ENCODE assay signal across 13 mouse cellular contexts in the genomic region with DNA sequence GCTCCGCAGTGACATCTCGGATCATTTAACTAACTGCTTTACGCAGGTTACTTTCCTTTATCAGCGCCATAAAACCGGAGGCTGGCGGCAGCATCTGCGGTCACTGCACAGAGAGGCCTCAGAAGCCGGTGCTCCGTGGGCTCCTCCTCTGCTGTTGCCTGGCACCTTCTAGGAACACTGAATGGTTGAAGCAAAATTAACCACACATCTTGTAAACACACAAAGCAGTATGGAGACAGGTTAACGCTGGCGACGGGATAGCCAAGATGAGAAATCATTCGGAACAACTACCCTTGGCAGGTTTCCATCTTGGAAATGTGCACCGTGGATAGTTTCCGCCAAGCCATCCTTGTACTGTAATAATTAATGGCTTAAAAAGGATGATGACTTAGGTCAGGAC. TPM values are rescaled to one million over a fixed set of nuclear protein-coding genes. Genes with fewer than 3 reads are reported as not detected.
DNase-seq lines count a peak whose midpoint lies in the region; ATAC-seq and TF ChIP-seq lines count a peak whose summit lies in the region.
"Had no signal": no experiment of that assay in that cellular context is flagged by ENCODE, and none has a peak within 500 bp of the region (broad histone marks: within the 10 kb centered on the region; RNA-seq: fewer than 3 reads in every experiment).

No protein-coding gene starts in this region.

- no peak overlapping the region for H3K27ac ChIP-seq in heart, adult 2 months
- H3K27ac ChIP-seq in intestine, embryonic 16.5 days (ENCODE audit: low read length): no peak overlapping the region
- no peak overlapping the region for H3K27ac ChIP-seq in layer of hippocampus, adult 2 months
- H3K27ac ChIP-seq in left cerebral cortex, adult 2 months: no peak overlapping the region
- H3K27ac ChIP-seq: macrophage had no signal

- DNase-seq in heart, adult 11 months: peak; percentile 78
- no peak for DNase-seq in heart, adult 2 months
- DNase-seq in kidney, postnatal 4 days: peak; percentile 22 to 35
- DNase-seq in layer of hippocampus, adult 2 months (ENCODE audit: low spot score in 2 of 2): no peak
- no peak for DNase-seq in left cerebral cortex, adult 2 months (ENCODE audit: extremely low spot score in 1 of 2, low spot score in 2 of 2)
- DNase-seq in gastrocnemius, adult 8-10 months (ENCODE audit: low spot score in 2 of 2): no peak
- DNase-seq: adrenal gland, adult 2 months; thymus, adult 2 months had no signal

- TF ChIP-seq CTCF in heart, adult 2 months (IDR thresholded peaks at IDR 0.05): no peak
- no peak for TF ChIP-seq CTCF in layer of hippocampus, adult 2 months (conservative IDR thresholded peaks at IDR 0.05)
- no peak for TF ChIP-seq CTCF in left cerebral cortex, adult 2 months (IDR thresholded peaks at IDR 0.05)

- peak; percentile 26 for ATAC-seq in CD4-positive, CD25-positive, alpha-beta regulatory T cell, adult 4 months
- 0 out of 2 replicates have a peak, but pooled peaks have one; percentile 31 for ATAC-seq in intestine, embryonic 16.5 days

- no peaks in the 10 kb centered on the region for H3K4me1 ChIP-seq in heart, adult 2 months (ENCODE audit: control insufficient read depth, insufficient read depth, low read length)
- peaks cover 6% of the 10 kb centered on the region; the same call in 1 of the 2 replicates for H3K4me1 ChIP-seq in intestine, embryonic 16.5 days (ENCODE audit: control insufficient read depth, insufficient read depth, low read length)

- no peak for TF ChIP-seq POLR2A in heart, adult 2 months (IDR thresholded peaks at IDR 0.05; ENCODE audit: insufficient read depth, low read depth, low read length)

- H3K36me3 ChIP-seq in heart, adult 2 months (ENCODE audit: control insufficient read depth, insufficient read depth, low read length): no peaks in the 10 kb centered on the region
- no peaks in the 10 kb centered on the region for H3K36me3 ChIP-seq in intestine, embryonic 16.5 days (ENCODE audit: control insufficient read depth, insufficient read depth, low read length)

- H3K9me3 ChIP-seq in intestine, embryonic 16.5 days (ENCODE audit: control insufficient read depth, low read length): no peaks in the 10 kb centered on the region

- whole genome bisulfite sequencing in heart, adult 2 months: 84% methylated on average over 15 of the region's 15 CpGs
- 54% methylated on average over 15 of the region's 15 CpGs for WGBS in intestine, embryonic 16.5 days

- H3K79me2 ChIP-seq in heart, adult 2 months (replicated peaks; ENCODE audit: control insufficient read depth, insufficient read depth, low read length): no peaks in the 10 kb centered on the region

- intact Hi-C loops in heart, adult 2 months (cut with DNase I): no loop called here
- intact Hi-C loops in left cerebral cortex, adult 2 months (cut with DNase I): no loop called here

- peak overlapping the region; percentile 27; the same call in 1 of the 2 replicates for H3K4me2 ChIP-seq in intestine, embryonic 16.5 days (ENCODE audit: low read depth, low read length)
- H3K4me2 ChIP-seq: heart, embryonic 11.5 days had no signal

- H3K27me3 ChIP-seq in heart, adult 2 months (ENCODE audit: control insufficient read depth, insufficient read depth, low read length): no peaks in the 10 kb centered on the region
- H3K27me3 ChIP-seq in intestine, embryonic 16.5 days (replicated peaks; ENCODE audit: control insufficient read depth, insufficient read depth, low read length): no peaks in the 10 kb centered on the region

- H3K4me3 ChIP-seq in heart, adult 2 months: no peak overlapping the region
- no peak overlapping the region for H3K4me3 ChIP-seq in intestine, embryonic 16.5 days (ENCODE audit: low read length)
- H3K4me3 ChIP-seq in layer of hippocampus, adult 2 months: no peak overlapping the region
- H3K4me3 ChIP-seq in left cerebral cortex, adult 2 months: no peak overlapping the region
- H3K4me3 ChIP-seq: erythroblast, embryonic 14.5 days had no signal

- no peak overlapping the region for H3K9ac ChIP-seq in heart, adult 2 months (ENCODE audit: low read depth, low read length)
- no peak overlapping the region for H3K9ac ChIP-seq in intestine, embryonic 16.5 days (ENCODE audit: low read depth, low read length)

- TF ChIP-seq EP300 in heart, adult 2 months (IDR thresholded peaks at IDR 0.05; ENCODE audit: insufficient read depth, low read depth, low read length): no peak

RNA-seq across cellular contexts. Expression of a gene that starts 43.0 kb away (rescaled TPM):
- 10 to 100 TPM; 48.0 to 53.4 TPM for total RNA-seq in heart, adult 2 months (2021)
- polyA plus RNA-seq in heart, adult 2 months (2012; rRNA removed): 23.4 and 47.4 TPM in 2 replicates
- 10 to 100 TPM; 58.0 to 90.0 TPM for polyA plus RNA-seq in CD4-positive, CD25-positive, alpha-beta regulatory T cell, adult 4 months (2017; shearing (Covaris generic))
- 157 and 163 TPM in 2 replicates for polyA plus RNA-seq in intestine, embryonic 16.5 days (2015; fragmentation: Nextera tagmentation; extraction: Ambion mirVana)
- 10 to 100 TPM; 55.7 to 58.5 TPM for total RNA-seq in layer of hippocampus, adult 2 months (2021)
- 10 to 100 TPM; 59.7 to 61.2 TPM for total RNA-seq in left cerebral cortex, adult 2 months (2021)
- 10 to 100 TPM; 16.5 to 23.0 (median 19.6) TPM for total RNA-seq in gastrocnemius, adult 8-10 months (2022)

Comparison
In these comparisons a context has a peak if more than half of its experiments do, and no peak if none do; other contexts are left out.
1. DNase-seq: peak in heart, adult 11 months (single experiment) and kidney, postnatal 4 days (2 of 2); none in heart, adult 2 months (0 of 2), layer of hippocampus, adult 2 months (0 of 2), left cerebral cortex, adult 2 months (0 of 2) and gastrocnemius, adult 8-10 months (0 of 2).